Mouse (Mus musculus): ENCODE measurements around the gene Hacl1. TPM values are rescaled to one million over a fixed set of nuclear protein-coding genes. Genes with fewer than 3 reads are reported as not detected.

The Hacl1 gene
- polyA plus RNA-seq, 1 experiment from 2014 or later: 19.9 TPM

DNA sequence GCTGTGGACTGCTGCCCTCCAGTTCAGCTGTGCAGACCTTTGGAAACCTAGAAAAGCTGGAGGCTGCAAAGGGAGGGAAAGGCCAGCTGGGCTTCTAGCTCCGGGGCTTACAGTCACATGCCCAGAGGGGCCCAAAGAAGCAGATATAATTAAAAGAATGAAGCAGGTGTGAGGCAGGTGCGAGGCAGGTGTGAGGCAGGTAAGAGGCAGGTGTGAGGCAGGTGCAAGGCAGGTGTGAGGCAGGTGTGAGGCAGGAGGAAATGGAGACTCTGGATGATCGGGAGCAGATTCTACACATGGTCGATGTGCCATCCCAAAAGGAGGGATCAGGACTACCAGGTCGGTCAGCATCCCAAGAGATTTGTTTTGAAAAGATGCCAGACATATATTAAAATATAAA, 69.7 kb downstream of the Hacl1 start:
- H3K9me3 ChIP-seq (ENCODE audit: control insufficient read depth, low read length): no peaks in the 10 kb centered on the region
- 86% methylated on average over 5 of the region's 5 CpGs for WGBS
- ATAC-seq: no peak

GRCm38 (mm10) chr14:31570131-31570951, 70.7 kb downstream of the Hacl1 start:
- 54% methylated on average over 6 of the region's 6 CpGs for WGBS
- no peak overlapping the region for H3K9ac ChIP-seq (ENCODE audit: low read depth, low read length)
- no peak overlapping the region for H3K4me3 ChIP-seq (ENCODE audit: low read length)
- H3K9me3 ChIP-seq (ENCODE audit: control insufficient read depth, low read length): no peaks in the 10 kb centered on the region
- H3K36me3 ChIP-seq (ENCODE audit: control insufficient read depth, insufficient read depth, low read length): no peaks in the 10 kb centered on the region
- no peaks in the 10 kb centered on the region for H3K27me3 ChIP-seq (replicated peaks; ENCODE audit: control insufficient read depth, insufficient read depth, low read length)
- no peak overlapping the region for H3K4me2 ChIP-seq (ENCODE audit: low read depth, low read length)
- H3K4me1 ChIP-seq (ENCODE audit: control insufficient read depth, insufficient read depth, low read length): peaks cover 6% of the 10 kb centered on the region
- no peak overlapping the region for H3K27ac ChIP-seq (ENCODE audit: low read length)
- no peak for ATAC-seq

More for the DNA sequence above, 69.7 kb downstream of the Hacl1 start:
- H3K27me3 ChIP-seq (replicated peaks; ENCODE audit: control insufficient read depth, insufficient read depth, low read length): no peaks in the 10 kb centered on the region
- H3K9ac ChIP-seq (ENCODE audit: low read depth, low read length): no peak overlapping the region
- H3K4me3 ChIP-seq (ENCODE audit: low read length): no peak overlapping the region
- no peaks in the 10 kb centered on the region for H3K36me3 ChIP-seq (ENCODE audit: control insufficient read depth, insufficient read depth, low read length)
- H3K27ac ChIP-seq (ENCODE audit: low read length): no peak overlapping the region
- H3K4me1 ChIP-seq (ENCODE audit: control insufficient read depth, insufficient read depth, low read length): no peaks in the 10 kb centered on the region; the same call in 1 of the 2 replicates
- H3K4me2 ChIP-seq (ENCODE audit: low read depth, low read length): no peak overlapping the region

GRCm38 (mm10) chr14:31569151-31569631, 71.9 kb downstream of the Hacl1 start:
- ATAC-seq: peak; percentile 37
- H3K27me3 ChIP-seq (replicated peaks; ENCODE audit: control insufficient read depth, insufficient read depth, low read length): no peaks in the 10 kb centered on the region
- no peak overlapping the region for H3K9ac ChIP-seq (ENCODE audit: low read depth, low read length)
- H3K4me1 ChIP-seq (ENCODE audit: control insufficient read depth, insufficient read depth, low read length): peaks cover 17% of the 10 kb centered on the region
- H3K27ac ChIP-seq (ENCODE audit: low read length): no peak overlapping the region
- H3K36me3 ChIP-seq (ENCODE audit: control insufficient read depth, insufficient read depth, low read length): no peaks in the 10 kb centered on the region
- 31% methylated on average over 7 of the region's 7 CpGs for WGBS
- H3K4me3 ChIP-seq (ENCODE audit: low read length): no peak overlapping the region
- no peak overlapping the region for H3K4me2 ChIP-seq (ENCODE audit: low read depth, low read length)
- H3K9me3 ChIP-seq (ENCODE audit: control insufficient read depth, low read length): no peaks in the 10 kb centered on the region

DNA sequence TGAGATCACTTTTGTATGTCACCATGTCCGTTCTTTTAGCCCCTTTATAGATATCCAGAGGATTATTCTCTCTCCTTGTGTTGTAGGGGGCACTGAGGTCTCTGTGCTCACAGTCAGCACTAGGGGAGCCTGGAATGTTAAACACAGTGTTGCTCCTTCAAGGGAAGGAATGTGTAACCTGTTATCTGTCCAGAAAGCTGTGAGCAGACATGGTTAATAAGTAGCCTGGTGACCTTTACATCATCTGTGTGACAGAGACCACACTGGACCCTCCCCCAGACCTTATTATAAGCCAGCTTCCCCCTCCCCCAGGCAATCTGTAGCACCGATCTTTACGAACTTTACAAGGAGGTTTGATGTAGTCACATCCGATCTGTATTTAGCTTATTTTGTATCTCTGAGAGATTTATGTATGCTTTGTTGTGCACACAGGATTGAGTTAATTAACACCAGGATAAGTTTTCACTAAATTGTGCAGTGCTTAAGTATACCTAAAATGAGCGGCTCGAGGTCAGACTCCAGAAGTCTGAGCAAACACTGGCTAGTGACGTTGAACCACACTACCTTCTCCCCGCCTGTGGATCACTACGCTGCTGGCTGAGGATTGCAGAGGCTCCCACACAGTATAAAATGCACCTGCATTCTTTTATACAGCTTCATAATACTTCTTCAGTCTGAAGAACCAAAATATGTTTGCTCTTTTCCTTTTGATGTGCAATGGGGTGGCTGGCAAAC, 75.4 kb downstream of the Hacl1 start:
- WGBS: 54% methylated on average over 9 of the region's 9 CpGs
- no peaks in the 10 kb centered on the region for H3K36me3 ChIP-seq (ENCODE audit: control insufficient read depth, insufficient read depth, low read length)
- no peak overlapping the region for H3K4me3 ChIP-seq (ENCODE audit: low read length)
- ATAC-seq: peak; percentile 54
- H3K4me2 ChIP-seq (ENCODE audit: low read depth, low read length): 0 out of 2 replicates have a peak overlapping the region, but pooled peaks have one; percentile 12
- H3K4me1 ChIP-seq (ENCODE audit: control insufficient read depth, insufficient read depth, low read length): peaks cover 24% of the 10 kb centered on the region
- no peaks in the 10 kb centered on the region for H3K9me3 ChIP-seq (ENCODE audit: control insufficient read depth, low read length)
- H3K9ac ChIP-seq (ENCODE audit: low read depth, low read length): 0 out of 2 replicates have a peak overlapping the region, but pooled peaks have one; percentile 14
- peak overlapping the region; percentile 49 for H3K27ac ChIP-seq (ENCODE audit: low read length)
- H3K27me3 ChIP-seq (replicated peaks; ENCODE audit: control insufficient read depth, insufficient read depth, low read length): no peaks in the 10 kb centered on the region

- Histone ChIP-seq H3K4me3 (ENCODE audit: low read length) (no peak overlapping the region), H3K36me3 (ENCODE audit: control insufficient read depth, insufficient read depth, low read length) (no peaks in the 10 kb centered on the region), H3K9ac (ENCODE audit: low read depth, low read length) (no peak overlapping the region), H3K9me3 (ENCODE audit: control insufficient read depth, low read length) (no peaks in the 10 kb centered on the region), H3K4me2 (ENCODE audit: low read depth, low read length) (no peak overlapping the region), H3K27me3 (replicated peaks; ENCODE audit: control insufficient read depth, insufficient read depth, low read length) (no peaks in the 10 kb centered on the region), H3K4me1 (ENCODE audit: control insufficient read depth, insufficient read depth, low read length) (peaks cover 28% of the 10 kb centered on the region), H3K27ac (ENCODE audit: low read length) (peak overlapping the region; percentile 49)
- 19% methylated on average over 6 of the region's 6 CpGs for WGBS
- ATAC-seq: peak; percentile 30
Observed at GRCm38 (mm10) chr14:31564452-31565179, 76.5 kb downstream of the Hacl1 start.

- peaks cover 27% of the 10 kb centered on the region for H3K4me1 ChIP-seq (ENCODE audit: control insufficient read depth, insufficient read depth, low read length)
- H3K36me3 ChIP-seq (ENCODE audit: control insufficient read depth, insufficient read depth, low read length): no peaks in the 10 kb centered on the region
- WGBS: 32% methylated on average over 5 of the region's 5 CpGs
- no peak overlapping the region for H3K4me2 ChIP-seq (ENCODE audit: low read depth, low read length)
- 0 out of 2 replicates have a peak, but pooled peaks have one; percentile 20 for ATAC-seq
- no peak overlapping the region for H3K9ac ChIP-seq (ENCODE audit: low read depth, low read length)
- H3K9me3 ChIP-seq (ENCODE audit: control insufficient read depth, low read length): no peaks in the 10 kb centered on the region
- H3K27me3 ChIP-seq (replicated peaks; ENCODE audit: control insufficient read depth, insufficient read depth, low read length): no peaks in the 10 kb centered on the region
- H3K27ac ChIP-seq (ENCODE audit: low read length): no peak overlapping the region
- no peak overlapping the region for H3K4me3 ChIP-seq (ENCODE audit: low read length)
Observed at GRCm38 (mm10) chr14:31560886-31561285, 80.2 kb downstream of the Hacl1 start.

DNA sequence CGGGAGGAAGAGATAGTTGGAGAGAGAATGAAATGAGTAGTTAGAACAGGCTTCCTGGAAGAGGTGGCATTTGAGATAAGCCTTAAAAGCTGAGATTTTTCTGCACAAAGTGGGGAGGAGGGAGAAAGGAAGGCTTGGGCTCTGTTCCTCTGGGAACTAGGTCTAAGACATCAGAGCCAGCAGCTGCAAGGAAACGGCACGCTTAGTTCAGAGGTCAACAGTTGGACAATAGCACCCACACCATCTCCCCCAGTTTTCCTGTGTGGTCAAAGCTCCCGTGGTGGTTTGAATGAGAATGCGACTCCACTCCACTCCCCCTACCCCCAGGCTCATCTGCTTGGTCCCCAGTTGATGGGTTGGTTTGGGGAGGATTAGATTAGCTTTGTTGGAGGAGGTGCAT, 81.9 kb downstream of the Hacl1 start:
- ATAC-seq: no peak
- Histone ChIP-seq H3K9ac (ENCODE audit: low read depth, low read length) (no peak overlapping the region), H3K4me2 (ENCODE audit: low read depth, low read length) (no peak overlapping the region), H3K9me3 (ENCODE audit: control insufficient read depth, low read length) (no peaks in the 10 kb centered on the region), H3K27ac (ENCODE audit: low read length) (no peak overlapping the region), H3K36me3 (ENCODE audit: control insufficient read depth, insufficient read depth, low read length) (no peaks in the 10 kb centered on the region), H3K4me1 (ENCODE audit: control insufficient read depth, insufficient read depth, low read length) (peaks cover 11% of the 10 kb centered on the region), H3K27me3 (replicated peaks; ENCODE audit: control insufficient read depth, insufficient read depth, low read length) (no peaks in the 10 kb centered on the region), H3K4me3 (ENCODE audit: low read length) (no peak overlapping the region)
- 62% methylated on average over 5 of the region's 5 CpGs for WGBS

GRCm38 (mm10) chr14:31557784-31558183, 83.3 kb downstream of the Hacl1 start:
- H3K4me2 ChIP-seq (ENCODE audit: low read depth, low read length): no peak overlapping the region
- peaks cover 7% of the 10 kb centered on the region; the same call in 1 of the 2 replicates for H3K4me1 ChIP-seq (ENCODE audit: control insufficient read depth, insufficient read depth, low read length)
- H3K9ac ChIP-seq (ENCODE audit: low read depth, low read length): no peak overlapping the region
- no peak overlapping the region for H3K27ac ChIP-seq (ENCODE audit: low read length)
- H3K9me3 ChIP-seq (ENCODE audit: control insufficient read depth, low read length): no peaks in the 10 kb centered on the region
- WGBS: 70% methylated on average over 9 of the region's 9 CpGs
- H3K27me3 ChIP-seq (replicated peaks; ENCODE audit: control insufficient read depth, insufficient read depth, low read length): no peaks in the 10 kb centered on the region
- H3K4me3 ChIP-seq (ENCODE audit: low read length): no peak overlapping the region
- no peak for ATAC-seq
- no peaks in the 10 kb centered on the region for H3K36me3 ChIP-seq (ENCODE audit: control insufficient read depth, insufficient read depth, low read length)

DNA sequence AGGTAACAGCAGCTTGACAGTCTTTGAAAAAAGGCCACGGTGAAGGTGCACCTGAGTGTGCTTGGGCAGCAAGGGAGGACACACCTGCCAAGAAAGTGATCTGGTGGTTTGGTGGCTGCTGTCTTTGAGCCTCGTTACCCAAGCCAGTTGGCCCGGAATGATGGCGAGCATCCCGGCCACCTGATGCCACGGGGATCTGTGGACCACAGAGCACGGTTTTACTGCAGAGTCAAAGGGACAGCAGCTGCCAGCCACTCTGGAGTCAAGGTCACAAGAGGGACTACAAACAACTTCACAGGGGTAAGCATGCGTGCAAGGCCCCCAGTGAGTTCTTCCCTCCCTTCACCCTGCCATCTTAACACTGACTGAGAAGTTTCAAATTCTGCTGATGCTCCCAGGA, 83.8 kb downstream of the Hacl1 start:
- H3K27ac ChIP-seq (ENCODE audit: low read length): no peak overlapping the region
- peaks cover 7% of the 10 kb centered on the region; the same call in 1 of the 2 replicates for H3K4me1 ChIP-seq (ENCODE audit: control insufficient read depth, insufficient read depth, low read length)
- H3K27me3 ChIP-seq (replicated peaks; ENCODE audit: control insufficient read depth, insufficient read depth, low read length): no peaks in the 10 kb centered on the region
- H3K9ac ChIP-seq (ENCODE audit: low read depth, low read length): no peak overlapping the region
- WGBS: 86% methylated on average over 8 of the region's 8 CpGs
- no peaks in the 10 kb centered on the region for H3K9me3 ChIP-seq (ENCODE audit: control insufficient read depth, low read length)
- ATAC-seq: no peak
- no peak overlapping the region for H3K4me3 ChIP-seq (ENCODE audit: low read length)
- no peak overlapping the region for H3K4me2 ChIP-seq (ENCODE audit: low read depth, low read length)
- H3K36me3 ChIP-seq (ENCODE audit: control insufficient read depth, insufficient read depth, low read length): no peaks in the 10 kb centered on the region
